Mouse (Mus musculus): Measurements from ENCODE around the gene Dlat.

Gene Dlat

GRCm38 (mm10) chr9:50659392-50660217 is at the start of gene Dlat:
TSS of gene Dlat (minus strand) at chr9:50659780.
- Histone ChIP-seq H3K9me3 (ENCODE audit: low read length) (no peaks in the 10 kb centered on the region), H3K27me3 (ENCODE audit: insufficient read depth, low read length) (no peaks in the 10 kb centered on the region), H3K4me3 (replicated peaks; ENCODE audit: low read length) (peak within 1 kb of the TSS; percentile 96), H3K4me1 (replicated peaks; ENCODE audit: low read depth, low read length) (peaks cover 17% of the 10 kb centered on the region), H3K36me3 (ENCODE audit: insufficient read depth, low read length) (peaks cover 20% of the 10 kb centered on the region)
- TF ChIP-seq POU5F1 (IDR thresholded peaks at IDR 0.05; ENCODE audit: borderline replicate concordance, low read length) (no peak), CTCF (conservative IDR thresholded peaks at IDR 0.05; ENCODE audit: low read length) (no peak), NANOG (IDR thresholded peaks at IDR 0.05; ENCODE audit: borderline replicate concordance, low read length) (no peak)

- H3K9me3 ChIP-seq (ENCODE audit: low read length): no peaks in the 10 kb centered on the region
- H3K27me3 ChIP-seq (ENCODE audit: insufficient read depth, low read length): no peaks in the 10 kb centered on the region
- H3K4me3 ChIP-seq (replicated peaks; ENCODE audit: low read length): no peak overlapping the region
- peaks cover 17% of the 10 kb centered on the region for H3K4me1 ChIP-seq (replicated peaks; ENCODE audit: low read depth, low read length)
- TF ChIP-seq CTCF (conservative IDR thresholded peaks at IDR 0.05; ENCODE audit: low read length) (peak; percentile 30), NANOG (IDR thresholded peaks at IDR 0.05; ENCODE audit: borderline replicate concordance, low read length) (no peak)
- H3K36me3 ChIP-seq (ENCODE audit: insufficient read depth, low read length): peaks cover 14% of the 10 kb centered on the region; the same call in 1 of the 2 replicates
These were observed 49.5 kb upstream of the Dlat start for GRCm38 (mm10) chr9:50709108-50709507.

GRCm38 (mm10) chr9:50704907-50705306 is 45.3 kb upstream of the Dlat start:
- peaks cover 13% of the 10 kb centered on the region for H3K4me1 ChIP-seq (replicated peaks; ENCODE audit: low read depth, low read length)
- H3K9me3 ChIP-seq (ENCODE audit: low read length): no peaks in the 10 kb centered on the region
- TF ChIP-seq POU5F1 (IDR thresholded peaks at IDR 0.05; ENCODE audit: borderline replicate concordance, low read length) (no peak), NANOG (IDR thresholded peaks at IDR 0.05; ENCODE audit: borderline replicate concordance, low read length) (no peak), CTCF (conservative IDR thresholded peaks at IDR 0.05; ENCODE audit: low read length) (no peak)
- peaks cover 16% of the 10 kb centered on the region for H3K27me3 ChIP-seq (ENCODE audit: insufficient read depth, low read length)
- H3K36me3 ChIP-seq (ENCODE audit: insufficient read depth, low read length): peaks cover 28% of the 10 kb centered on the region
- H3K4me3 ChIP-seq (replicated peaks; ENCODE audit: low read length): no peak overlapping the region

GRCm38 (mm10) chr9:50700921-50701691 is 41.5 kb upstream of the Dlat start:
- no peaks in the 10 kb centered on the region for H3K9me3 ChIP-seq (ENCODE audit: low read length)
- TF ChIP-seq CTCF (conservative IDR thresholded peaks at IDR 0.05; ENCODE audit: low read length) (no peak), POU5F1 (IDR thresholded peaks at IDR 0.05; ENCODE audit: borderline replicate concordance, low read length) (no peak), NANOG (IDR thresholded peaks at IDR 0.05; ENCODE audit: borderline replicate concordance, low read length) (no peak)

GRCm38 (mm10) chr9:50698418-50699409 is 39.1 kb upstream of the Dlat start:
- peak overlapping the region; percentile 79 for H3K4me3 ChIP-seq (replicated peaks; ENCODE audit: low read length)
- no peaks in the 10 kb centered on the region for H3K9me3 ChIP-seq (ENCODE audit: low read length)
- peaks cover 34% of the 10 kb centered on the region for H3K27me3 ChIP-seq (ENCODE audit: insufficient read depth, low read length)
- peaks cover 28% of the 10 kb centered on the region for H3K4me1 ChIP-seq (replicated peaks; ENCODE audit: low read depth, low read length)
- peaks cover 27% of the 10 kb centered on the region for H3K36me3 ChIP-seq (ENCODE audit: insufficient read depth, low read length)
- TF ChIP-seq NANOG (IDR thresholded peaks at IDR 0.05; ENCODE audit: borderline replicate concordance, low read length): no peak
- no peak for TF ChIP-seq CTCF (conservative IDR thresholded peaks at IDR 0.05; ENCODE audit: low read length)
- no peak for TF ChIP-seq POU5F1 (IDR thresholded peaks at IDR 0.05; ENCODE audit: borderline replicate concordance, low read length)

More at GRCm38 (mm10) chr9:50700921-50701691, 41.5 kb upstream of the Dlat start:
- Histone ChIP-seq H3K36me3 (ENCODE audit: insufficient read depth, low read length) (peaks cover 24% of the 10 kb centered on the region), H3K4me3 (replicated peaks; ENCODE audit: low read length) (no peak overlapping the region), H3K27me3 (ENCODE audit: insufficient read depth, low read length) (peaks cover 34% of the 10 kb centered on the region), H3K4me1 (replicated peaks; ENCODE audit: low read depth, low read length) (peaks cover 36% of the 10 kb centered on the region)

- Histone ChIP-seq H3K4me3 (replicated peaks; ENCODE audit: low read length) (peak overlapping the region; percentile 45), H3K27me3 (ENCODE audit: insufficient read depth, low read length) (peaks cover 34% of the 10 kb centered on the region), H3K36me3 (ENCODE audit: insufficient read depth, low read length) (peaks cover 29% of the 10 kb centered on the region), H3K4me1 (replicated peaks; ENCODE audit: low read depth, low read length) (peaks cover 38% of the 10 kb centered on the region), H3K9me3 (ENCODE audit: low read length) (no peaks in the 10 kb centered on the region)
- TF ChIP-seq POU5F1 (IDR thresholded peaks at IDR 0.05; ENCODE audit: borderline replicate concordance, low read length) (no peak), NANOG (IDR thresholded peaks at IDR 0.05; ENCODE audit: borderline replicate concordance, low read length) (no peak), CTCF (conservative IDR thresholded peaks at IDR 0.05; ENCODE audit: low read length) (no peak)
These were observed 38.1 kb upstream of the Dlat start for GRCm38 (mm10) chr9:50697706-50698041.

GRCm38 (mm10) chr9:50696851-50697705 is 37.5 kb upstream of the Dlat start:
- Histone ChIP-seq H3K4me1 (replicated peaks; ENCODE audit: low read depth, low read length) (peaks cover 41% of the 10 kb centered on the region), H3K4me3 (replicated peaks; ENCODE audit: low read length) (peak overlapping the region; percentile 45), H3K9me3 (ENCODE audit: low read length) (no peaks in the 10 kb centered on the region), H3K27me3 (ENCODE audit: insufficient read depth, low read length) (peaks cover 34% of the 10 kb centered on the region), H3K36me3 (ENCODE audit: insufficient read depth, low read length) (peaks cover 26% of the 10 kb centered on the region)
- TF ChIP-seq NANOG (IDR thresholded peaks at IDR 0.05; ENCODE audit: borderline replicate concordance, low read length): no peak
- no peak for TF ChIP-seq CTCF (conservative IDR thresholded peaks at IDR 0.05; ENCODE audit: low read length)
- TF ChIP-seq POU5F1 (IDR thresholded peaks at IDR 0.05; ENCODE audit: borderline replicate concordance, low read length): no peak
